Mouse (Mus musculus) embryonic facial prominence, embryonic 13.5 days (tissue): ENCODE data around the gene Zfyve19. TPM values are rescaled to one million over a fixed set of nuclear protein-coding genes. Genes with fewer than 3 reads are reported as not detected.

Experiments
- ATAC-seq: fragments of 200-750 bp; cut with Nextera tagmentation; 2 replicates; pipeline ENCODE4 v1.8.0; 2017; ENCODE audit warnings: low read depth; ENCODE audit not compliant: insufficient number of reproducible peaks, insufficient read depth, low FRiP score, low TSS enrichment
- H3K27ac ChIP-seq: fragments of 300-500 bp; sonication (generic); 2 replicates; pipeline ENCODE4 v1.5.1; 2015; ENCODE audit warnings: moderate library complexity, mild to moderate bottlenecking, inconsistent platforms
- H3K27me3 ChIP-seq: fragments of 300-500 bp; sonication (generic); 2 replicates; pipeline ENCODE4 v1.6.1; 2015; ENCODE audit warnings: mild to moderate bottlenecking, inconsistent platforms
- H3K36me3 ChIP-seq: fragments of 300-500 bp; sonication (generic); 2 replicates; pipeline ENCODE4 v1.6.1; 2015; ENCODE audit warnings: mild to moderate bottlenecking, inconsistent platforms
- H3K4me1 ChIP-seq: fragments of 300-500 bp; sonication (generic); 2 replicates; pipeline ENCODE4 v1.6.1; 2015; ENCODE audit warnings: inconsistent platforms
- H3K4me2 ChIP-seq: fragments of 300-500 bp; sonication (generic); 2 replicates; pipeline ENCODE4 v1.6.1; 2015; ENCODE audit warnings: moderate library complexity, mild to moderate bottlenecking, inconsistent platforms
- H3K4me3 ChIP-seq: fragments of 300-500 bp; sonication (generic); 2 replicates; pipeline ENCODE4 v1.5.1; 2015; ENCODE audit warnings: mild to moderate bottlenecking, inconsistent platforms
- H3K9ac ChIP-seq: fragments of 300-500 bp; sonication (generic); 2 replicates; pipeline ENCODE4 v1.6.1; 2015; ENCODE audit warnings: mild to moderate bottlenecking, inconsistent platforms
- H3K9me3 ChIP-seq: fragments of 300-500 bp; sonication (generic); 2 replicates; pipeline ENCODE4 v1.6.1; 2016; ENCODE audit warnings: inconsistent platforms
- WGBS: fragments of 180-500 bp; shearing (Covaris S2); methylation state at CpG from one replicate; pipeline ENCODE4 v1.1.7; 2015; ENCODE audit warnings: mixed read lengths; 5-methylcytosine and 5-hydroxymethylcytosine counted together
- polyA plus RNA-seq: library from polyadenylated mRNA; unstranded; fragments of >200 nt; fragmentation: Nextera tagmentation; extraction: Ambion mirVana; gene quantifications from 2 replicates; pipeline ENCODE4 v1.2.1, GENCODE M21; 2015

Gene Zfyve19
- polyA plus RNA-seq, 1 experiment from 2014 or later = 51.3 TPM

DNA sequence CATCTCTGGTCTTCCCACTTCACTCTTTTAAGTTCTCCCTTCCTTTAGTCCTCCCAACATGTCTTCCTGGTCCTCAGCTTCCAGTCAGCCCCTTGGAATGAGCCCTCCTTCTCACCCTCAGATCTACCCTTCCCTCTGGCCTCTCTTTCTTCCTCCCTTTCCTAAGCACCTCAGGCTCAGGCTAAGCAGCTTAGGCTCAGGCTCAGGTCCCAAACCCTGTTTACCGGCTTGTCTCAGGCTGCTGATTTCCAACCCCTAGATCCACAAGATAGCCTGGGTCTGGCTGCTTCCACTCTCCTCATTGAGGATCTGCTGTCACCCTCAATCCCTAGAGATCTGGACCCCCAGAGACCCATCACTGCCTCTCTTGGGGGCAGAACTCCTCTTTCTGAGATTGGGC is 10.4 kb upstream of the Zfyve19 start:
- peaks cover 37% of the 10 kb centered on the region for H3K4me1 ChIP-seq
- no peak overlapping the region for H3K9ac ChIP-seq
- H3K4me2 ChIP-seq = no peak overlapping the region
- H3K27me3 ChIP-seq = no peaks in the 10 kb centered on the region
- no peak overlapping the region for H3K27ac ChIP-seq
- no peak for ATAC-seq
- H3K36me3 ChIP-seq = no peaks in the 10 kb centered on the region
- H3K4me3 ChIP-seq = no peak overlapping the region
- no peaks in the 10 kb centered on the region for H3K9me3 ChIP-seq
- WGBS = 28% methylated on average over 1 of the region's 1 CpGs

DNA sequence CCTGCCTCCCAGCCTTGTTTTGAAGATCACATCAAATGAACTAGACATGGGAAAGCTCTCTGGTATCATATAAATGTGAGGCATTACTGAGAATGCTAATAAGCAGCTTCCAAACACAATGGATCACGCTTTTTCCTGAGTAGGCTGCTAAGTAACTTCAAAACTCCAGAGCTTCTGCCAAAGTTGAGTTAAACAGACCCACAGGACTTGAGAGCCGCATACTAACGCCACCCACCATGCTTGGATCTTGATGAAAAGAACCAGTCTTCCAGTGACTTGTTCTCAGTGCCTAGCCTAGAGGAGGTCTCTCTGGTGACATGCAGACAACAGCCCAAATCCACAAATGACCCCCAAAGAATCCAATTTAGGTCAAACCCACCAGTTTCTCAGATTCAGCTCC is 9.5 kb upstream of the Zfyve19 start:
- no peaks in the 10 kb centered on the region for H3K27me3 ChIP-seq
- H3K9ac ChIP-seq = no peak overlapping the region
- H3K4me3 ChIP-seq = no peak overlapping the region
- no peak for ATAC-seq
- WGBS = 59% methylated on average over 3 of the region's 3 CpGs
- peaks cover 38% of the 10 kb centered on the region for H3K4me1 ChIP-seq
- H3K27ac ChIP-seq = 0 out of 2 replicates have a peak overlapping the region, but pooled peaks have one; percentile 14
- H3K4me2 ChIP-seq = no peak overlapping the region
- no peaks in the 10 kb centered on the region for H3K9me3 ChIP-seq
- no peaks in the 10 kb centered on the region for H3K36me3 ChIP-seq

DNA sequence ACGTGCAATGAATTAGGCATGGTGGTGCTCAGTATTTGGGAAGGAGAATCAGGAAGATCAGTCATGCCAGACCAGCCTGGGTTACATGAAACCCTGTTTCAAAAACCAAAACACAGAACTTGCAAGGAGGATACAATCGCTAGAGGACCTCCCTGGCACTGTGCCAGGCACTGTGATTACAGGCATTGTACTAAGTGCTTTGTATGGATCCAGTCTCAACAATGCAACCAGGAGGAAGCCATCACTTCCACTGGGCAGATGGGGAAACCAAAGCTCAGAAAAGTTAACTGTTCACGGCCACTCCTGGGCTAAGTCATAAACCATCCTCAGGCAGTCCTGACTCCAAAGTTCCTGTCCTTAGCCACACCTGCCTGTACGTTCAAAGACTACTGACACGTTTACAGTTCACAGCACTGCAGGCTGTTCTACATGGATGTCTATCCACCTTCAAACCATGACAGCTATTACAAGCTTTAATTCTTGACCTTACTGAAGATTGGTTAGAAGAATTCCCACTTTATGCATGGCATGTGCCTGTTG is 5.4 kb upstream of the Zfyve19 start:
- WGBS = 45% methylated on average over 5 of the region's 5 CpGs
- ATAC-seq = no peak
- H3K9ac ChIP-seq = no peak overlapping the region
- peak overlapping the region; percentile 39 for H3K27ac ChIP-seq
- no peaks in the 10 kb centered on the region for H3K36me3 ChIP-seq
- H3K4me1 ChIP-seq = peaks cover 25% of the 10 kb centered on the region
- no peak overlapping the region for H3K4me2 ChIP-seq
- no peaks in the 10 kb centered on the region for H3K27me3 ChIP-seq
- H3K9me3 ChIP-seq = no peaks in the 10 kb centered on the region
- H3K4me3 ChIP-seq = no peak overlapping the region

DNA sequence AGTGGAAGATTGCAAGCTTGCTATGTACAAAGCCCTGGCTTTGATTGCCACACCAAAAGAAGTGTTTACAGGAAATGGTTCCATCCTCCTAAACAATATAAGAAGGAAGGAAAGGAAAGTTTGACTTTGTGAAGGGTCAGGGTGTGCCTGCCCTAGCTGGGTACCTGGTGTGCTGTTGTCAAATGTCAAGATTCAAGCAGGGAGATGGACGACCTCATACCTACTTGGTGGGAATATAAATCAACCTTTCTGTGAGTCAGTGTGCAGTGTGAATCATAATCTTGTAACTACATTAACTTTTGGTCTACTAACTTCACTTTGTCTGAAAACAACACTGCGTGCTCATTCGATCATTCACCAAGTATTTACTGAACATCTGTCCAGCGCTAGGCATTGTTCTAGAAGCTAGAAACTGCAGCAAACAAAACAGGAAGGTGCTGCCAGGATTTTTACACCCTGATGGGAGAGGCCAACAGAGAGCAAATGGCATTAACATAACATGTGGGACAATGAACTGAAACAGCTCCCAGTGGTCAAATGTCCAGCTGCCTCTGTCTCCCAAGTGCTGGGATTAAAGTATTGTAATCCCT is 4.5 kb upstream of the Zfyve19 start:
- Histone ChIP-seq H3K27ac (no peak overlapping the region), H3K4me1 (peaks cover 17% of the 10 kb centered on the region), H3K9me3 (no peaks in the 10 kb centered on the region), H3K4me2 (no peak overlapping the region), H3K27me3 (no peaks in the 10 kb centered on the region), H3K4me3 (no peak overlapping the region), H3K9ac (no peak overlapping the region), H3K36me3 (no peaks in the 10 kb centered on the region)
- WGBS = 85% methylated on average over 4 of the region's 4 CpGs
- ATAC-seq = no peak

DNA sequence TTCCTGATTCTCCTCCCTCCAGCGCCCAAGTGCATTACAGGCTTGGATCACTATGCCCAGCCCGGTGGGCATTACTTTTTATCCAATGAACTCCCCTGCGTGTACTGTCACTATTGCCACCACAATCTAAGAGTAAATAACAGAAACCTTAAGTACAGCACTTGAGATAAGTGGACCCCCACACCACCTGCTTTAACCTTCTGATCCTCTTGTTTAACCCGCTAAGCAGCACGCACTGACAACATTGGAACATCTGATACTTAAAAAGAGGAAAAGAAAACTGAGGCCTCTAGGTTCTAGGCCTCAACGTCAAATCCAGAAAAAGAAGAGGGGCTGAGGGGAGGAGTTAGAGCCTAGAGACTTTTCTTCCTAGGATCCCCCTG is 465 bp upstream of the Zfyve19 start:
- H3K4me3 ChIP-seq = peak overlapping the region; percentile 68
- ATAC-seq = no peak

DNA sequence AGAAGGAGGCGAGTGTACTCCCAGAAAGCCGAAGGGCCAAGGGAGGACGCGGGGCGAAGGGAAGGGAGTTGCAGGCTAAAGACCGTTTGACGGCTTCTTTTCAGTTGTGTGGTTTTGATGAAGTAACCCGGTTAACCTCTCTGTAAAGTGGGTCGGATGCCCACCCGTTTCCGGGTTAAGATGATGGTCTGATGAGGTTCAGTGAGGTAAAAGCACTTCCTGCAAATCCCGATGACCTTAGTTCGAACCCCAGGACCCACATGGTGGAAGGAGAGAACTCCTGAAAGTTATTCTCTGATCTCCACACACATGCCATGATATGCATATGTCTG is 725 bp downstream of the Zfyve19 start:
- H3K36me3 ChIP-seq = peaks cover 36% of the 10 kb centered on the region
- peaks cover 12% of the 10 kb centered on the region for H3K4me1 ChIP-seq
- H3K9me3 ChIP-seq = no peaks in the 10 kb centered on the region
- 1% methylated on average over 13 of the region's 13 CpGs for WGBS
- peak overlapping the region; percentile 68 for H3K4me3 ChIP-seq
- peak overlapping the region; percentile 69 for H3K4me2 ChIP-seq
- peak overlapping the region; percentile 81 for H3K9ac ChIP-seq
- ATAC-seq = no peak
- no peak overlapping the region; the same call in 1 of the 2 replicates for H3K27ac ChIP-seq
- no peaks in the 10 kb centered on the region for H3K27me3 ChIP-seq

More for the DNA sequence above, 465 bp upstream of the Zfyve19 start:
- Histone ChIP-seq H3K9me3 (no peaks in the 10 kb centered on the region), H3K27ac (peak overlapping the region; percentile 90), H3K36me3 (peaks cover 28% of the 10 kb centered on the region), H3K4me2 (peak overlapping the region; percentile 69), H3K4me1 (peaks cover 13% of the 10 kb centered on the region), H3K27me3 (no peaks in the 10 kb centered on the region), H3K9ac (peak overlapping the region; percentile 81)
- 19% methylated on average over 6 of the region's 6 CpGs for WGBS

DNA sequence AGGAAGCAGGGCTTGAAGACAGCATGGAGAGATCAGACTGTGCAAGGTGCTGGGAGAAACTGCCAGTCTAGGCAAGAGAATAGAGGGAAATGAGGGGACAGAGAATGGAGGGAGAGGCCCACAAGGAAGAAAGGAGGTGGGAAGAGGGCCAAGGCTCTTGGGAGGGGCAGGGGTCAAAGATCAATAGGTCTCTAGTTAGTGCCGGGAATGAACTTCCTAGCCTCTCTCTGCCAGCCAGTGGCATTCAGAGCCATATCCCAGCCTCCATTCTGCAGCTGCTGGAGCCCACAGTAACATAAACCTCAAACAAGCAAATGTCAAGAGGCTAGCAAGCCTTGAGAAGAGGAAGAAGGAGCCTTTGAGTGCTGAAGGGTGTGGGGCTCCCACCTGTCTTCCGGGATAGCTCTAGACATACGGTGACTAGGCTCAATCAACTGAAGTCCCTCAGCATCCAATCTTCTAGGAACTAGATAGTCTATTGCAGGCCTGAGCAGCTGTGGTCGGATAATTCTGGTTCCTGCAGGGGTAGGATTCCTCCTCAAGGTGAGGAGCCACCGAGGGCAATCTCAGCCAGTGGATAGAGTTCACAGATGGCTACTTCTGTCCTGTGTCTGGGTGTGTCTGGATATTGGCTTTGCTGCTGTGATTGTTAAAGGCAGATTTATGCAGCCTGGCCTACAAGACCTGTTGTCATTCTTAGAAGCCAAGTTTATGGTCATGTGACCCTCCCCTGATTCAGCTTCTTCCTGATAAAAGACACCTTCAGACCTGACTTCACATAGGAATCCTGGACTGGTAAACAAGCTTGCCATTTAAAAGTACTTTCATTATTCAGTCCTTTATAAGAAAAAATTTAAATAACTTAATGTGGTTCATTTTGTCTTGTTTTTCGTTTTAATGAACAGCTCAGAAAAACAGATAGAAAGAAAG is 21.6 kb downstream of the Zfyve19 start, which contains the start of gene Ppp1r14d:
Gene Ppp1r14d (minus strand): TSS at position 132 of the 930 bp plus-strand sequence.
- ATAC-seq = no peak
- no peaks in the 10 kb centered on the region for H3K9me3 ChIP-seq
- H3K9ac ChIP-seq = no peak within 1 kb of the TSS
- no peaks in the 10 kb centered on the region for H3K4me1 ChIP-seq
- no peaks in the 10 kb centered on the region for H3K36me3 ChIP-seq
- WGBS = 61% methylated on average over 6 of the region's 6 CpGs
- no peak within 1 kb of the TSS for H3K27ac ChIP-seq
- H3K4me3 ChIP-seq = no peak within 1 kb of the TSS
- peaks cover 6% of the 10 kb centered on the region for H3K27me3 ChIP-seq
- H3K4me2 ChIP-seq = no peak within 1 kb of the TSS

DNA sequence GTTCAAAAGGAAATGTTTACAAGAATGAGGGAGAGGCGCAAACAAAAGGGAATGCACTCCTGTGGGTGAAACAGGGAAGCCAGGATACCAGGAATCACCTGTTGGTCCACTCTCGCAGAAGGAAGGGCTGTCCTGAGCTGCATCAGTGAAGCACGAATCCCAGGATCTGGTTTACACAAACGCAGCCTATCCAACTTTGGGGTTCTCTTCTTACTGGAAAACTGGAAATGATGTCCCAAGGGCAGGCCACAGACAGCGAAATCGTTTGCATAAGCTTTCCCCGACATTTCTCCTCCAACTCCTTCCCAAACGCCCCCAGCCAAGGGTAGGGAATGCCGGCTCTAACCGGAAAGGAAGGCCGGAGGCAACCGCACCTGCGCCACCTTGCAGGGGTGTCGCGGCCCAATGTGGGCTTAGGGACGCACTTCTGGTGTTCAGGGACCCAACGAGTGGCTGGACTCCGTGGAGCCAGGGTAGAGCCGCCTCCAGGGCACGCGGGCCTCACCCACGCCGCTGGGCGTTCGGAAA is 28.3 kb downstream of the Zfyve19 start:
- Histone ChIP-seq H3K36me3 (no peaks in the 10 kb centered on the region), H3K9me3 (no peaks in the 10 kb centered on the region), H3K27me3 (peaks cover 64% of the 10 kb centered on the region), H3K27ac (no peak overlapping the region), H3K4me1 (peaks cover 13% of the 10 kb centered on the region), H3K9ac (peak overlapping the region; percentile 68), H3K4me3 (peak overlapping the region; percentile 52), H3K4me2 (peak overlapping the region; percentile 79)
- ATAC-seq = 0 out of 2 replicates have a peak, but pooled peaks have one; percentile 28
- 5% methylated on average over 25 of the region's 25 CpGs for WGBS

DNA sequence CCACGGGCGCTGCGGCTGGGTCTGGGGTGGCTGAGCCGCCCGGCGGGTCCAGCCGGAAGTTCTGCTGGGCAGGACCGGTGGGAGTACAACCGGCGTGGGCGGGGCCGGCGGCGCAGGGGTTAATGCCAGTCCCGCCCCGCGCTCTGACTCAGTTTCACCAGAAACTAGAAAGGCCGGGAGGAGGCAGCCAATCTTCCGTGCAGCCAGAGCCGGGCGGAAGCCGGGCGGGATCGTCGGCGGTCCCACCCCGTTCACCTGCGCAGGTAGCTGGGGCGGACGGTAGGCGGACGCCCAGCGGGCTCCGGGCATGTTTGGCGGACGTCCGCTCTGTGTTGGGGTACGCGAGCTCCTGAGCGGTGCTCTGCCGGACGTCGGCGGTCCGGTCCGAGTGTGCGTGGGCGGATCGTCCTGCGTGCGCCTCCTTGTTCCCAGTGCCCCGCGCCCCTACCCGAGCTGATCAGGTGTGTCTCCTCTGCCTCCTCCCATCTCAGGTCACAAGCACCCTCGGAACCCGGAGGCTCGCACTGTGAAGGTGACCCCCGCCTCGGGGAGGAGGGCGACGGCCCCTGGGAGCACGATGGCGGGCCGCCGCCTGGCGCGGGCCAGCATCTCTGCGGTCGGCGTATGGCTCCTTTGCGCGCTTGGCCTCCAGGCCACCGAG is 28.9 kb downstream of the Zfyve19 start, which contains the start of gene Spint1:
Gene Spint1 (plus strand): TSS at position 153 of the 661 bp plus-strand sequence.
- Histone ChIP-seq H3K9ac (peak within 1 kb of the TSS; percentile 68), H3K4me2 (peak within 1 kb of the TSS; percentile 79), H3K36me3 (no peaks in the 10 kb centered on the region), H3K27me3 (peaks cover 64% of the 10 kb centered on the region), H3K27ac (no peak within 1 kb of the TSS), H3K4me3 (peak within 1 kb of the TSS; percentile 52), H3K9me3 (no peaks in the 10 kb centered on the region), H3K4me1 (peaks cover 13% of the 10 kb centered on the region)
- under 1% methylated on average over 73 of the region's 73 CpGs for WGBS
- ATAC-seq = peak; percentile 59; the same call in 1 of the 2 replicates

DNA sequence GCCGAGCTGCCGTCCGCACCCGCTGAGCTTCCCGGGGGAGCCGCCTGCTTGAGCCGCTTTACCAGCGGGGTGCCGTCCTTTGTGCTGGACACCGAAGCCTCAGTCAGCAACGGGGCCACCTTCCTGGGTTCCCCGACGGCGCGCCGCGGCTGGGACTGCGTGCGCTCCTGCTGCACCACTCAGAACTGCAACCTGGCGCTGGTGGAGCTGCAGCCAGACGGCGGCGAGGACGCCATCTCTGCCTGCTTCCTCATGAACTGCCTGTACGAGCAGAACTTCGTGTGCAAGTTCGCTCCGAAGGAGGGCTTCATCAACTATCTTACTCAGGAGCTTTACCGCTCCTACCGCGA is 29.4 kb downstream of the Zfyve19 start:
- Histone ChIP-seq H3K4me1 (peaks cover 13% of the 10 kb centered on the region), H3K27me3 (peaks cover 64% of the 10 kb centered on the region), H3K9me3 (no peaks in the 10 kb centered on the region), H3K27ac (no peak overlapping the region), H3K36me3 (no peaks in the 10 kb centered on the region), H3K4me3 (peak overlapping the region; percentile 52), H3K9ac (peak overlapping the region; percentile 68), H3K4me2 (peak overlapping the region; percentile 79)
- 2% methylated on average over 31 of the region's 31 CpGs for WGBS
- no peak for ATAC-seq

DNA sequence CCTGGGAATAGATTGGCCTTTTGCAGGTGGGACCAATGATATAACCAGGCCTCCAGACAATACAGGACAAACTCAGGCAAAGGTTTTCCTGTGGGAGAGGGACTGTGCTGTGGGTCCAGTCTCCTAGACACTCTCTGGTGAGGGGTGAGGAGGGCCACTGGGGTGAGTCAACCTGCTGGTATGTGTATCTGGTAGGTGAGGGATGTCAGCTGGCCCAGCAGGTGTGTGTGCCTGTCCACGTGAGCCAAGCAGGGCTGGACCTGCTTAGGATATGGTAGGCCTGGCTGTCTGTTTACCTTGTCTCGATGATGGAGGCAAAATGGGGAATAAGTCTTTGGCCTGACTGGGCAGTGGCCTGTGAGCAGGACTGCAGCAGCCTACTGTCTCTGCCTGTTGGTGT is 30.3 kb downstream of the Zfyve19 start:
- H3K36me3 ChIP-seq = no peaks in the 10 kb centered on the region
- peak overlapping the region; percentile 79 for H3K4me2 ChIP-seq
- H3K9ac ChIP-seq = 0 out of 2 replicates have a peak overlapping the region, but pooled peaks have one; percentile 68
- no peak; the same call in 1 of the 2 replicates for ATAC-seq
- H3K4me1 ChIP-seq = peaks cover 13% of the 10 kb centered on the region
- H3K27me3 ChIP-seq = peaks cover 64% of the 10 kb centered on the region
- H3K9me3 ChIP-seq = no peaks in the 10 kb centered on the region
- peak overlapping the region; percentile 52 for H3K4me3 ChIP-seq
- WGBS = 59% methylated on average over 2 of the region's 2 CpGs
- no peak overlapping the region for H3K27ac ChIP-seq
